Mouse (Mus musculus) spleen, adult 2 months (tissue): ENCODE measurements around the gene Rtf2.

ENCODE experiments used
- CTCF ChIP-seq: fragments of 200-500 bp; IDR thresholded peaks from 2 replicates; pipeline ENCODE4 v1.5.1; 2011; ENCODE audit warnings: mild to moderate bottlenecking, inconsistent platforms; ENCODE audit not compliant: insufficient read depth, insufficient read length, insufficient replicate concordance; ENCODE audit errors: extremely low read depth
- POLR2A ChIP-seq: fragments of 200-500 bp; IDR thresholded peaks from 2 replicates; pipeline ENCODE4 v1.6.1; 2011; ENCODE audit warnings: low read depth, low read length, inconsistent platforms

GRCm38 (mm10) chr2:172430609-172431008, 9.7 kb upstream of the Rtf2 start:
- TF ChIP-seq POLR2A: no peak
- no peak for TF ChIP-seq CTCF
